Mouse (Mus musculus) liver, adult 2 months (tissue): ENCODE measurements around the gene Dnm3. TPM values are rescaled to one million over a fixed set of nuclear protein-coding genes. Genes with fewer than 3 reads are reported as not detected.

Experiments
- DNase-seq: peaks from one replicate; pipeline ENCODE4 v3.0.0-alpha.2; 2011; ENCODE audit warnings: low read depth, low spot score; ENCODE audit errors: extremely low read depth
- H3K27ac ChIP-seq: fragments of 200-500 bp; replicated peaks from 2 replicates; pipeline ENCODE4 v1.5.1; 2012; ENCODE audit warnings: low read depth, mild to moderate bottlenecking, control low read depth, inconsistent platforms, low read length; ENCODE audit not compliant: insufficient read depth
- H3K27me3 ChIP-seq: fragments of 200-500 bp; 2 replicates; pipeline ENCODE4 v1.6.1; 2012; ENCODE audit warnings: mild to moderate bottlenecking, moderate library complexity, low read length, inconsistent platforms; ENCODE audit not compliant: control insufficient read depth, insufficient read depth
- H3K36me3 ChIP-seq: fragments of 200-500 bp; 2 replicates; pipeline ENCODE4 v1.6.1; 2012; ENCODE audit warnings: low read length, inconsistent platforms; ENCODE audit not compliant: control insufficient read depth, insufficient read depth
- H3K4me1 ChIP-seq: fragments of 200-500 bp; 2 replicates; pipeline ENCODE4 v1.6.1; 2011; ENCODE audit warnings: low read length; ENCODE audit not compliant: control insufficient read depth, insufficient read depth
- H3K4me3 ChIP-seq: fragments of 200-500 bp; 2 replicates; pipeline ENCODE4 v1.5.1; 2011; ENCODE audit warnings: low read depth, mild to moderate bottlenecking, control low read depth, low read length, moderate library complexity; ENCODE audit not compliant: insufficient read depth
- H3K79me2 ChIP-seq: fragments of 200-500 bp; 2 replicates; pipeline ENCODE4 v1.6.1; 2012; ENCODE audit warnings: inconsistent platforms, mild to moderate bottlenecking, low read length, moderate library complexity; ENCODE audit not compliant: control insufficient read depth, insufficient read depth
- H3K9ac ChIP-seq: fragments of 200-500 bp; 2 replicates; pipeline ENCODE4 v1.6.1; 2012; ENCODE audit warnings: low read depth, mild to moderate bottlenecking, control low read depth, inconsistent platforms, low read length
- CTCF ChIP-seq: fragments of 200-500 bp; IDR thresholded peaks from 2 replicates; pipeline ENCODE4 v1.5.1; 2011; ENCODE audit warnings: low read depth, low read length, control low read depth
- POLR2A ChIP-seq: fragments of 200-500 bp; IDR thresholded peaks from 2 replicates; pipeline ENCODE4 v1.6.1; 2011; ENCODE audit warnings: low read length, control low read depth; ENCODE audit not compliant: insufficient read depth; ENCODE audit errors: extremely low read depth
- WGBS: fragments of 180-500 bp; shearing (Covaris S2); methylation state at CpG from one replicate; pipeline ENCODE4 v1.1.7; 2018; 5-methylcytosine and 5-hydroxymethylcytosine counted together
- polyA plus RNA-seq: library from polyadenylated mRNA; depleted of rRNA; stranded (reverse); fragments of >200 nt; gene quantifications from 2 replicates; pipeline ENCODE4 v1.2.3, GENCODE M21; 2012
- total RNA-seq: library from RNA; depleted of rRNA; stranded (reverse); fragments of >200 nt; gene quantifications from 2 replicates; pipeline ENCODE4 v1.2.3, GENCODE M21; 2014

Dnm3 gene
- total and polyA plus RNA-seq, 2 experiments: 0.46 to 0.60 TPM

DNA sequence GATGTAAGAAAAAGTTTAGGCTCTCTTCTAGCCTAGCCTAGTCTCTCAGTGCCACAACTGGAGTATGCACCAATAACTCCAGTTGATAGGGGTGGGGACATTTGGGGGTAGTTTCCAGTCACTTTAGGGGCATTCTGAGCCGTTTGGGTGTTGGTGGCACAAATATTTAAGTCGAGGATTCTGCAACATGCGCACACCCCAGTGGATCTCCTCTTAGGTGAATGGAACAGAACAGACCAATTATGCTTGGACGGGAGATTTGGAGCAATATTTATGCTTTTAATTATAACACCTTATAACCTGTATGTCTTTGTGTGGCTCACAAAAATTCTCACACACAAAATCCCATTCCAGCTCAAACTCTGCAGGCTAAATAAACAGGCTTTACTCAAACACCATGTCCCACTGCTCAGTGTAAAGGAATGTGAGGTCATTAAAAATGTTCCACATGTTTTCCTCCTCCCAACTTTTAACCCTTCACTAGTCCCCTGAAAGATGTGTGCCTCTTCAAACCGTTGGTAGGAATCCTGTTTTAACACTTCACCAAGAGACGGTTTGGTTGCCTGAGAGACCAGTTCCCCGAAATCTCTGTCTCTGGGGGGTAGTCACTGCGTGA lies 462.5 kb downstream of the Dnm3 start:
- Histone ChIP-seq H3K4me3 (no peak overlapping the region), H3K36me3 (no peaks in the 10 kb centered on the region), H3K79me2 (no peaks in the 10 kb centered on the region), H3K27me3 (no peaks in the 10 kb centered on the region), H3K27ac (no peak overlapping the region), H3K4me1 (no peaks in the 10 kb centered on the region), H3K9ac (no peak overlapping the region)
- 79% methylated on average over 8 of the region's 8 CpGs for WGBS
- DNase-seq: no peak
- no peak for TF ChIP-seq POLR2A
- TF ChIP-seq CTCF: no peak

DNA sequence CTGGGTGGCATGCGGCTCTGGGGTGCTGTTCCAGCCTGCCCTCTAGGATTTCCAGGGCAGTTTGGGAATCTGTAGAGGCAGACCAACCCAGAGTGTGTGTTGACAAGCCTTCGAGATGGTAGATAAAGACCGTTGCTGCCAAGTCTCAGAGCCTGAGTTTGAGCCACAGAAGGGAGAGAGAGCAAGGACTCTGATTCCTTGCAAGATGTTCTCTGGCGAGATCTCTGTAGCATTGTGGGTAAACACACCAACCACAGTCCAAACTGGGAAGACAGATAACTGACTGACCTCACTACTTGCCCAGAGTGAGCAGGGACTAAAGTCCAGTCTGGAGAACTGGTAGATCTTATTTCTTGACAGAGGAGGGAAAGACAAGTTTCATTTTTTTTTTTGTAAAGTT lies 464.3 kb downstream of the Dnm3 start:
- Histone ChIP-seq H3K36me3 (no peaks in the 10 kb centered on the region), H3K27ac (no peak overlapping the region), H3K79me2 (no peaks in the 10 kb centered on the region), H3K27me3 (no peaks in the 10 kb centered on the region), H3K4me1 (no peaks in the 10 kb centered on the region), H3K4me3 (no peak overlapping the region), H3K9ac (no peak overlapping the region)
- 55% methylated on average over 4 of the region's 4 CpGs for WGBS
- no peak for TF ChIP-seq POLR2A
- no peak for TF ChIP-seq CTCF
- DNase-seq: no peak

DNA sequence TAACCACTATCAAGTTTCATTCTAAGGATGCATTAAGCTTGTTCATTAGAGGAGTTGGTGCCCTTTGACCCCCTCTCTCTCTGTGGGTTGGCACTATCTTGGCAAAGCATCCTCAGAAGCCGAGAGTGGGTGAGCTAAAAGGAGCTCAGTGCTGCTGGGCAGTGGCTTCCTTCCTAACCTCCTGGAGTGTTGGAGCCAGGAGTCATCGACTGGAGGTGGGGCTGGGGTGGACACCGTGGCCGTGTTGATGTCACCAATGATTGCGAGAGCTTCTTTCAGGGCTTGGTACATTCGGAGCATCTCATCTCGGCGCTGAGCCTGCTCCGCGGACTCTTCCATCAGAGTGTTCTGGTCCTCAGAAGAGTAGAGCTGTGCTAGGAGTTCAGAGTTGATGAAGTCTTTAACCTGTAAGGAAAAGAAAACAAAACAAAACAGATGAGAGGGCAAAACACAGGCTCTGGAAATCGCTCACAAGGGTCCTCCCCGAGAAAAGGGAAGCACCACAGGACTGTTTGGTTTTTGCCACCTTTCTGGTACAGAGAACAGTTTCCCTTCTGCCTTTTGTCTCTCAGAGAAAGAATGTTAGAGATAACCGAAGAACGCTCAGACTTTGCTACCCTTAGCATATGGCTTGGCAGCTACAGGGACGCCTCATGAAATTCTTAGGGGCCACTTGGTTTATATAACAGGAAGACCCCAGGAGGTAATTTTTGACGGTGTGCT lies 466.1 kb downstream of the Dnm3 start:
- H3K27ac ChIP-seq: no peak overlapping the region
- H3K4me1 ChIP-seq: no peaks in the 10 kb centered on the region
- 79% methylated on average over 16 of the region's 16 CpGs for WGBS
- no peak overlapping the region for H3K9ac ChIP-seq
- H3K4me3 ChIP-seq: no peak overlapping the region
- H3K27me3 ChIP-seq: no peaks in the 10 kb centered on the region
- no peaks in the 10 kb centered on the region for H3K79me2 ChIP-seq
- TF ChIP-seq CTCF (no peak), POLR2A (no peak)
- no peaks in the 10 kb centered on the region for H3K36me3 ChIP-seq
- no peak for DNase-seq

DNA sequence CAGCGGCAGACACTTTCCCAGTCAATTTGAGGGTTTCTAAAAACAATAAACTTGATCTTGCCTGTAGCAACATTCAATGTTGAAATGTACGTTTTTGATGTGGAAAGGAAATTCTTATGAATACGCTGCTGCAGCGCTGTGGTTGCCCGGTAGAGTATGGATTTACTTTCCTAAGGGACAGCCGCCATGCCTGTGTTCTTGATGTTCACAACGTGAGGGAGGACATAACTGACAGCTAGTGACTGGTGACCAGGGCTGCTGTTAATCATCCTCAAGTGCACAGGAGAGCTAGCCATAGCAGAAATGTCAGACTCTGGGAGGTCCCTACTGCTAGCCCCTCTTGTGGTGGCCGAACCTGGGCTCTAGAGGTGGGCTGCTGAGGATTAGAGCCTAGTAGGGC lies 468.7 kb downstream of the Dnm3 start:
- Histone ChIP-seq H3K9ac (no peak overlapping the region), H3K79me2 (no peaks in the 10 kb centered on the region), H3K27ac (no peak overlapping the region), H3K36me3 (no peaks in the 10 kb centered on the region), H3K4me3 (no peak overlapping the region), H3K4me1 (peaks cover 2% of the 10 kb centered on the region; the same call in 1 of the 2 replicates), H3K27me3 (no peaks in the 10 kb centered on the region)
- WGBS: 93% methylated on average over 8 of the region's 8 CpGs
- TF ChIP-seq POLR2A (no peak), CTCF (no peak)
- no peak for DNase-seq

DNA sequence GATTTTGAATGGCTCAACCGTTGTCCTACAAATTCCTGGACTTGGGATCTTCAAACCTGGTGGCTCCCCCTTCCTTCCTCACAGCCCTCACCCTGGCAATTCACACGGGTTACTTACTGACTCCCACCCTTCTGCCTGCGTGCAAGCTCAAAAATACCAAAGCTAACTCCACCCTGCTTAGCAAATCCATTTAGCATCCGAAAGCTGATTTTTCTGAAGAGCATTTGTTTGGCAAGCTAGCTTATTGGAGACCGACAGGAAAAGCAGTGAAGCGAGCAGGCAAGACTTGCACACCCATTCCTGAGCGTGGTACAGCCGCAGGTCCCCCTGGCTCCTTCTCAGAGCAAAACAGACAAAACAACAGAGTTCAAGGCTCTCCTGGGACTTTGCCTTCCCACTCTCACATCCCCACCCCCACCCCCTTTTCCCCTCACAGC lies 469.2 kb downstream of the Dnm3 start:
- Histone ChIP-seq H3K4me3 (no peak overlapping the region), H3K27ac (no peak overlapping the region), H3K4me1 (peaks cover 2% of the 10 kb centered on the region; the same call in 1 of the 2 replicates), H3K36me3 (no peaks in the 10 kb centered on the region), H3K79me2 (no peaks in the 10 kb centered on the region), H3K9ac (no peak overlapping the region), H3K27me3 (no peaks in the 10 kb centered on the region)
- DNase-seq: no peak
- TF ChIP-seq POLR2A: no peak
- TF ChIP-seq CTCF: no peak
- WGBS: 77% methylated on average over 8 of the region's 8 CpGs

DNA sequence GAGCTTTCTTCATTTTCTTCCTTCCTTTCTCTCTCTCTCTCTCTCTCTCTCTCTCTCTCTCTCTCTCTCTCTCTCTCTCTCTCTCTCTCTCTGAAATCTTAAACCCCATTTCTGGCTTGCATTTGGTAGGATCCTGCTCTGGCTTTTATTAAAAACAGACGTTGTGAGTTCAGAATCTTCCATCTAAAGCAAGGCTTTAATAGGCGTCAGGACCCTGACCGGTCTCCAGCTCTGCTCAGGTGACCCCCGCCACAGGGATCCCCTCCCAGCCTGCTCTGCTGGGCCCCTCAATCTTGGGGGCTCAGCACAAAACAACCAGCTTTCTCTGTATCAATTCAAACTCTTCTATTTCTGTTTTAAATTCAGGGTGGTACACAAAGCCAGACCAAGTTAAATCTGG lies 469.6 kb downstream of the Dnm3 start:
- no peak for DNase-seq
- H3K9ac ChIP-seq: no peak overlapping the region
- no peak overlapping the region for H3K4me3 ChIP-seq
- no peaks in the 10 kb centered on the region for H3K27me3 ChIP-seq
- no peaks in the 10 kb centered on the region for H3K36me3 ChIP-seq
- H3K4me1 ChIP-seq: peaks cover 2% of the 10 kb centered on the region; the same call in 1 of the 2 replicates
- H3K27ac ChIP-seq: no peak overlapping the region
- TF ChIP-seq POLR2A (no peak), CTCF (no peak)
- H3K79me2 ChIP-seq: no peaks in the 10 kb centered on the region
- WGBS: 85% methylated on average over 4 of the region's 4 CpGs
